Mouse (Mus musculus): ENCODE results near the gene 4930438A08Rik. TPM values are rescaled to one million over a fixed set of nuclear protein-coding genes. Genes with fewer than 3 reads are reported as not detected.
"Not testable (repeated sequence)": the region's sequence is repeated elsewhere in the genome, so short reads cannot be mapped to it uniquely, and the experiment has no call there.

The 4930438A08Rik gene
- polyA plus RNA-seq (2015; fragmentation: Nextera tagmentation; extraction: Ambion mirVana): 0.17 and 0.26 TPM in 2 replicates

DNA sequence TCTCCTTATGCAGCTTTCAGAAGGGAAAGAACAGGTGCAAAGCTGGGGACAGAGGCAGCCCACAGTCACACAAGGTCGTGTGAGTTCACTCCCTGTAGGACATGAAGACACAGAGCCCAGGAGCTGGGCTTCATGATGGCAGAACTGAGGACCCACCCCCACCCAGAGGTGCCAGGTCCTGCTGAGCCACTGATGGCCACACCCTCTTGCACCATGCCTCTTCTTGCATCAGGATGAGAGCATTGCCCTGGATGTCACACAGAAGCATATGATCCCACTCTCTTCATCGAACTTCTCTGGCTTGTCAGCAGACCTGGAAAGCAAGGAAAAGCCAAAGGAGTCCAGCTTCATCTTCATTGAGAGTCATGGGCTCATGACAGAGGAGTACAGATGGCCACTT, at the start of gene 4930438A08Rik:
TSS of gene 4930438A08Rik (plus strand) at position 228 of the 400 bp plus-strand sequence.
- 51% methylated on average over 2 of the region's 2 CpGs for WGBS
- no peaks in the 10 kb centered on the region for H3K9me3 ChIP-seq (replicated peaks; ENCODE audit: control insufficient read depth, low read length)

DNA sequence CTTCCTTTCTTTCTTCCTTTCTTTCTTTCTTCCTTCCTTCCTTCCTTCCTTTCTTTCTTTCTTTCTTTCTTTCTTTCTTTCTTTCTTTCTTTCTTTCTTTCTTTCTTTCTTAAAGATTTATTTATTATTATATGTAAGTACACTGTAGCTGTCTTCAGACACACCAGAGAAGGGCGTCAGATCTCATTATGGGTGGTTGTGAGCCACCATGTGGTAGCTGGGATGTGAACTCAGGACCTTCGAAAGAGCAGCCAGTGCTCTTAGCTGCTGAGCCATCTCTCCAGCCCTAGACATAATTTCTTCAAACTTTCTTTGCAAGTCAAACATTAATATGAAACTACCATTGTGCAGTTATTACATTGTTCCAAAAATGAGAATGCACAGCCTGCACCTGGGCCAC, 49.7 kb upstream of the 4930438A08Rik start:
- not testable (repeated sequence) for H3K4me2 ChIP-seq (ENCODE audit: low read depth, low read length); H3K4me3 ChIP-seq (replicated peaks; ENCODE audit: low read length); H3K9me3 ChIP-seq (replicated peaks; ENCODE audit: control insufficient read depth, low read length); H3K27me3 ChIP-seq (ENCODE audit: control insufficient read depth, insufficient read depth, low read length); H3K9ac ChIP-seq (ENCODE audit: low read length); ATAC-seq (ENCODE audit: insufficient read depth, low FRiP score); H3K27ac ChIP-seq (ENCODE audit: low read length); H3K4me1 ChIP-seq (ENCODE audit: control insufficient read depth, insufficient read depth, low read length); H3K36me3 ChIP-seq (ENCODE audit: control insufficient read depth, insufficient read depth, low read length)
- WGBS: 62% methylated on average over 2 of the region's 2 CpGs

More for the DNA sequence above, at the start of gene 4930438A08Rik:
- H3K4me2 ChIP-seq (ENCODE audit: low read depth, low read length): no peak within 1 kb of the TSS
- no peaks in the 10 kb centered on the region for H3K27me3 ChIP-seq (ENCODE audit: control insufficient read depth, insufficient read depth, low read length)
- ATAC-seq (ENCODE audit: insufficient read depth, low FRiP score): no peak
- H3K4me1 ChIP-seq (ENCODE audit: control insufficient read depth, insufficient read depth, low read length): no peaks in the 10 kb centered on the region
- no peaks in the 10 kb centered on the region for H3K36me3 ChIP-seq (ENCODE audit: control insufficient read depth, insufficient read depth, low read length)
- no peak within 1 kb of the TSS for H3K9ac ChIP-seq (ENCODE audit: low read length)
- no peak within 1 kb of the TSS for H3K4me3 ChIP-seq (replicated peaks; ENCODE audit: low read length)
- no peak within 1 kb of the TSS for H3K27ac ChIP-seq (ENCODE audit: low read length)

DNA sequence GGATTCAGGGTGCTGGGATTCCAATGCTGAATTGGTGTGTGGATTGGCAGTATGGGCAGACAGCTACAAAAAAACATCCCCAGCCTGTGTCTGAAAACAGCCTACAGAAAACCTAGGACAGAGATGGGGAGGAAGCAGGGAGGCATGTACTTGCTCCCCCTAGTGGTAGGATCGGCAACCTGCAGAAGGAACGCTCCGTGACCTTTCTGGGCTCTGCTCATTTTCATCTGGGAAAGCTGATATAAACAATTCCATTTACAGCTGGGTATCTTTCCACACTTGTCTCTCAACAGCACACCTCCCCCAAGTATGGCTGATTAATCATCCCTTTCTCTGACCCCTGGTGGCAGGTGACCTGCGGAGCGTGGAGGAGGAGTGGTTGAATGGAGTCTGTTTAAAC, 48.9 kb upstream of the 4930438A08Rik start:
- Histone ChIP-seq H3K4me3 (replicated peaks; ENCODE audit: low read length) (no peak overlapping the region), H3K27ac (ENCODE audit: low read length) (no peak overlapping the region), H3K27me3 (ENCODE audit: control insufficient read depth, insufficient read depth, low read length) (no peaks in the 10 kb centered on the region), H3K4me2 (ENCODE audit: low read depth, low read length) (peak overlapping the region; percentile 34; the same call in 1 of the 2 replicates), H3K4me1 (ENCODE audit: control insufficient read depth, insufficient read depth, low read length) (peaks cover 4% of the 10 kb centered on the region), H3K9ac (ENCODE audit: low read length) (no peak overlapping the region), H3K36me3 (ENCODE audit: control insufficient read depth, insufficient read depth, low read length) (no peaks in the 10 kb centered on the region), H3K9me3 (replicated peaks; ENCODE audit: control insufficient read depth, low read length) (no peaks in the 10 kb centered on the region)
- peak; percentile 73; the same call in 1 of the 2 replicates for ATAC-seq (ENCODE audit: insufficient read depth, low FRiP score)
- 6% methylated on average over 5 of the region's 5 CpGs for WGBS

DNA sequence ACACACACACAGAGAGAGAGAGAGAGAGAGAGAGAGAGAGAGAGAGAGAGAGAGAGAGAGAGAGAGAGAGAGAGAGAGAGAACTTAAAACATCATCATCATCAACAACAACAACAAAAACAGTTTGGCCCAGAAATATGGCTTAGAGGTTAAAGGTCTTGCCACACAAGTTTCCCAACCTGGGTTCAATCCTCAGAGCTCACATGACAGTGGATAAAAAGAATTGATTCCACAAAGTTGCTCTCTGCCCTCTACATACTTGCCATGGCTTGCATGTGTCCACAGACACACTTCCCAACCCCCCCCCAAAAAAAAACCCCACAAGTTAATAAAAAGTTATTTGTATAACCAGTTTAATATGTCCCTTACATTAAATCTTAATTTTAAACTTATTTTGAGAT, 48.2 kb upstream of the 4930438A08Rik start:
- ATAC-seq (ENCODE audit: insufficient read depth, low FRiP score): no peak
- no peak overlapping the region for H3K9ac ChIP-seq (ENCODE audit: low read length)
- H3K27ac ChIP-seq (ENCODE audit: low read length): no peak overlapping the region
- H3K4me2 ChIP-seq (ENCODE audit: low read depth, low read length): no peak overlapping the region
- no peaks in the 10 kb centered on the region for H3K36me3 ChIP-seq (ENCODE audit: control insufficient read depth, insufficient read depth, low read length)
- no peaks in the 10 kb centered on the region for H3K27me3 ChIP-seq (ENCODE audit: control insufficient read depth, insufficient read depth, low read length)
- H3K4me1 ChIP-seq (ENCODE audit: control insufficient read depth, insufficient read depth, low read length): peaks cover 4% of the 10 kb centered on the region
- H3K4me3 ChIP-seq (replicated peaks; ENCODE audit: low read length): no peak overlapping the region
- no peaks in the 10 kb centered on the region for H3K9me3 ChIP-seq (replicated peaks; ENCODE audit: control insufficient read depth, low read length)

DNA sequence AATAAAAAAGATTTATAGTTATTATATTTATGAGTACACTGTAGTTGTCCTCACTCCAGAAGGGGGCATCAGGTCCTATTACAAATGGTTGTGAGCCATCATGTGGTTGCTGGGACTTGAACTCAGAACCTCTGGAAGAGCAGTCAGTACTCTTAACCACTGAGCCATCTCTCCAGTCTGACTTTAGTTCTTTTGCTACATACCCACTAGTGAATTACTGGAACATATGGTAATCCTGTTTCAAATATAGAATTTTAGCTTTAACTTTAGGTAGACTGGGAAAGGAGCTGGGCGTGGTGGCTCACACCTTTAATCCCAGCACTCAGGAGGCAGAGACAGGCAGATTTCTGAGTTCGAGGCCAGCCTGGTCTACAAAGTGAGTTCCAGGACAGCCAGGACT, 46.6 kb upstream of the 4930438A08Rik start:
- H3K27me3 ChIP-seq (ENCODE audit: control insufficient read depth, insufficient read depth, low read length); H3K9ac ChIP-seq (ENCODE audit: low read length); H3K4me2 ChIP-seq (ENCODE audit: low read depth, low read length); H3K9me3 ChIP-seq (replicated peaks; ENCODE audit: control insufficient read depth, low read length); H3K4me3 ChIP-seq (replicated peaks; ENCODE audit: low read length); ATAC-seq (ENCODE audit: insufficient read depth, low FRiP score); H3K36me3 ChIP-seq (ENCODE audit: control insufficient read depth, insufficient read depth, low read length); H3K27ac ChIP-seq (ENCODE audit: low read length); H3K4me1 ChIP-seq (ENCODE audit: control insufficient read depth, insufficient read depth, low read length): not testable (repeated sequence)
- WGBS: 90% methylated on average over 2 of the region's 2 CpGs

DNA sequence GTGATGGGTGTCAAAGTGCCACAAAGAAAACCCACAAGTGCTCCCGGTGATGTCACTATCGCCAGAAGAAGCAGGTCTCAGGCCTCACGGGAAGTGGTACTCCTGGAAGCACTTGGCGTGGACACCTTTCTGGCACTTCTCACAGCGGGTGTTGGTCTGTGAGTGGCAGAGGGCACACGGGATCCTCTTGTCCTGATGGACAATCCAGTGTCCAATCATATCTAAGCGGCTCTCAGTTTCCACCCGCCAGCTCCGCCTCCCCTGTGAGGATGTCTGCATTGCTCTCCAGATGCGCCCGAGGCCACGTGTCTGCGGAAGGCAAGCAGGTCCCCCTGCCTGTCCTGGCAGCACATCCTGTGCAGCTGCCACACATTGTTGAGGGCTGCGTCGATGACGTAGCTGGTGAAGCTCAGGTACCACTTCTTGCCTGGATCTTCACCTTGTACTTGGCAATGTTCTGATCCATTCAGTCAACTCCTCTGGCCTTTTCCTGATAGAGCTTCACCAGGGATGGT, 44.1 kb upstream of the 4930438A08Rik start:
- Histone ChIP-seq H3K27me3 (ENCODE audit: control insufficient read depth, insufficient read depth, low read length) (no peaks in the 10 kb centered on the region), H3K36me3 (ENCODE audit: control insufficient read depth, insufficient read depth, low read length) (no peaks in the 10 kb centered on the region), H3K4me2 (ENCODE audit: low read depth, low read length) (no peak overlapping the region), H3K9me3 (replicated peaks; ENCODE audit: control insufficient read depth, low read length) (no peaks in the 10 kb centered on the region), H3K27ac (ENCODE audit: low read length) (no peak overlapping the region), H3K9ac (ENCODE audit: low read length) (no peak overlapping the region), H3K4me1 (ENCODE audit: control insufficient read depth, insufficient read depth, low read length) (peaks cover 4% of the 10 kb centered on the region), H3K4me3 (replicated peaks; ENCODE audit: low read length) (no peak overlapping the region)
- no peak for ATAC-seq (ENCODE audit: insufficient read depth, low FRiP score)
- WGBS: 63% methylated on average over 16 of the region's 16 CpGs

DNA sequence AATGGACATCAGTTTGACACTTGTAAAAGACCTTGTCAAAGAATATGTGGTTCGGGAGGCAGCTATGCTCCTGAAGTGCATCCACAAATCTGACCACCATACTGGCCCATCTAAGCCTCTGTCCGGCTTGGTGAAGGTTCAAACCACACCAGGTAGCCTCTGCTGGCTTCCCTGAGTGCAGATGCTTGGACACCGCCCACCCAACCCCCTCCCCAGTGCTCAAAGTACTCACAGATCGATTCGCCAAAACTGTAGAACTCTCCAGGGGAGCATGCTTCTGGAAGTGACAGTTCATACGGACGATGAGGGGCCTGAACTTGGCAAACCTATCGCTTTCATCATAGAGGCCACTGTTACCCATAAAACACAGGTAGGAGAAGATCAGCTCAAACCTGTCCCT, 43.4 kb upstream of the 4930438A08Rik start:
- ATAC-seq (ENCODE audit: insufficient read depth, low FRiP score): no peak
- Histone ChIP-seq H3K4me1 (ENCODE audit: control insufficient read depth, insufficient read depth, low read length) (no peaks in the 10 kb centered on the region), H3K27me3 (ENCODE audit: control insufficient read depth, insufficient read depth, low read length) (no peaks in the 10 kb centered on the region), H3K9me3 (replicated peaks; ENCODE audit: control insufficient read depth, low read length) (no peaks in the 10 kb centered on the region), H3K36me3 (ENCODE audit: control insufficient read depth, insufficient read depth, low read length) (no peaks in the 10 kb centered on the region), H3K9ac (ENCODE audit: low read length) (no peak overlapping the region), H3K27ac (ENCODE audit: low read length) (no peak overlapping the region), H3K4me2 (ENCODE audit: low read depth, low read length) (no peak overlapping the region), H3K4me3 (replicated peaks; ENCODE audit: low read length) (no peak overlapping the region)
- 77% methylated on average over 8 of the region's 8 CpGs for WGBS

DNA sequence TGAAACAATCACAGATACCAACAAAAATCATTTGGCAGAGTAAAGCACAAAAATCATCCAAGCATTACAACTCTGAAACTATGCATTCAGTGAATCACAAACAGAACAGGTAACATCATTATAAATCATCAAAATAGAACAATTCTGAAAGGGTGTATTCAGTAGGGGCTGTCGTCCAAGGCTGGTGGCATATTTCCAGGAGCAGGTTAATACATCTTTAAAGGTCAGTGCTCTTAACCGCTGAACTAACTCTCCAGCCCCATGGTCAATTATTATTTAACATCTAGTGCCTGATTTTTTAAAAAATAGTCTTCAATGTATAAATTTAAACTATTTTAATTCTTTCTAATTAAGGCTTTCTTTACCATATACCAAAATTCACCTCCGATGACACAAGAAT, 40.0 kb upstream of the 4930438A08Rik start:
- not testable (repeated sequence) for H3K36me3 ChIP-seq (ENCODE audit: control insufficient read depth, insufficient read depth, low read length); H3K27ac ChIP-seq (ENCODE audit: low read length); H3K4me3 ChIP-seq (replicated peaks; ENCODE audit: low read length); H3K4me1 ChIP-seq (ENCODE audit: control insufficient read depth, insufficient read depth, low read length); H3K9me3 ChIP-seq (replicated peaks; ENCODE audit: control insufficient read depth, low read length); H3K4me2 ChIP-seq (ENCODE audit: low read depth, low read length); H3K27me3 ChIP-seq (ENCODE audit: control insufficient read depth, insufficient read depth, low read length); ATAC-seq (ENCODE audit: insufficient read depth, low FRiP score); H3K9ac ChIP-seq (ENCODE audit: low read length)
- 64% methylated on average over 3 of the region's 3 CpGs for WGBS

DNA sequence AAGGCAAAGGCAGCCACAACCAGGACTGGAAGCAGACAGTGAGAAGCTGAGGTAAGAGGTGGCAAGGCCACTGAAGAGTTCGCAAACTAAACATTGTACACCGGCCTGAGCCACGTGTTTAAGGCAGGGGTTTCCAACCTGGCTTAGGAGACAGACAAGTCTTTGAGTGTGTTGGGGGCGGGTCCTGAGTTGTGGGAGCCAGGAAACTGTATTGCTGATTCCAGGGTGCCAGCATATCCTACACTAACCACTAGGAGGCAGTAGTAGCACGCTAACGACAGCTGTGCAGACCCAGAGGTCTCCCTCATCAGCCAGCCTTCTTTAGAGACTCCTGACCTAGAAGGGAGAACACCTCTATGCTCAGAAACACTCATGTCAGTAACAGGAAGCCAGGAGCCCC, 39.4 kb upstream of the 4930438A08Rik start:
- no peaks in the 10 kb centered on the region for H3K36me3 ChIP-seq (ENCODE audit: control insufficient read depth, insufficient read depth, low read length)
- H3K4me3 ChIP-seq (replicated peaks; ENCODE audit: low read length): no peak overlapping the region
- ATAC-seq (ENCODE audit: insufficient read depth, low FRiP score): no peak
- no peaks in the 10 kb centered on the region for H3K27me3 ChIP-seq (ENCODE audit: control insufficient read depth, insufficient read depth, low read length)
- H3K9ac ChIP-seq (ENCODE audit: low read length): no peak overlapping the region
- no peaks in the 10 kb centered on the region for H3K9me3 ChIP-seq (replicated peaks; ENCODE audit: control insufficient read depth, low read length)
- 22% methylated on average over 6 of the region's 6 CpGs for WGBS
- H3K4me2 ChIP-seq (ENCODE audit: low read depth, low read length): no peak overlapping the region
- H3K27ac ChIP-seq (ENCODE audit: low read length): no peak overlapping the region
- H3K4me1 ChIP-seq (ENCODE audit: control insufficient read depth, insufficient read depth, low read length): peaks cover 4% of the 10 kb centered on the region; the same call in 1 of the 2 replicates
